Mouse (Mus musculus) embryonic facial prominence, embryonic 14.5 days (tissue): ENCODE data around the gene Bcl2l14. TPM values are rescaled to one million over a fixed set of nuclear protein-coding genes. Genes with fewer than 3 reads are reported as not detected.

Experiments
- ATAC-seq: fragments of 200-750 bp; cut with Nextera tagmentation; 2 replicates; pipeline ENCODE4 v1.8.0; 2017; ENCODE audit warnings: low read depth, moderate number of reproducible peaks, moderate TSS enrichment
- DNase-seq: peaks from one replicate; pipeline ENCODE4 v3.0.0-alpha.2; 2015; ENCODE audit warnings: low spot score
- H3K27ac ChIP-seq: fragments of 300-500 bp; sonication (generic); replicated peaks from 2 replicates; pipeline ENCODE4 v1.5.1; 2014; ENCODE audit warnings: low read depth, mild to moderate bottlenecking, low read length, moderate library complexity
- H3K27me3 ChIP-seq: fragments of 300-500 bp; sonication (generic); replicated peaks from 2 replicates; pipeline ENCODE4 v1.6.1; 2014; ENCODE audit warnings: low read length; ENCODE audit not compliant: control insufficient read depth, insufficient read depth
- H3K36me3 ChIP-seq: fragments of 300-500 bp; sonication (generic); 2 replicates; pipeline ENCODE4 v1.6.1; 2014; ENCODE audit warnings: low read length, mixed read lengths; ENCODE audit not compliant: control insufficient read depth, insufficient read depth
- H3K4me1 ChIP-seq: fragments of 300-500 bp; sonication (generic); 2 replicates; pipeline ENCODE4 v1.6.1; 2014; ENCODE audit warnings: antibody characterized with exemption, low read length; ENCODE audit not compliant: control insufficient read depth, insufficient read depth
- H3K4me2 ChIP-seq: fragments of 300-500 bp; sonication (generic); 2 replicates; pipeline ENCODE4 v1.6.1; 2014; ENCODE audit warnings: low read depth, mild to moderate bottlenecking, low read length, moderate library complexity, mixed read lengths
- H3K4me3 ChIP-seq: fragments of 300-500 bp; sonication (generic); 2 replicates; pipeline ENCODE4 v1.5.1; 2014; ENCODE audit warnings: low read depth, mild to moderate bottlenecking, low read length
- H3K9ac ChIP-seq: fragments of 300-500 bp; sonication (generic); 2 replicates; pipeline ENCODE4 v1.6.1; 2014; ENCODE audit warnings: low read depth, mild to moderate bottlenecking, low read length, moderate library complexity, mixed read lengths
- H3K9me3 ChIP-seq: fragments of 300-500 bp; sonication (generic); 2 replicates; pipeline ENCODE4 v1.6.1; 2016; ENCODE audit warnings: low read length; ENCODE audit not compliant: control insufficient read depth
- WGBS: fragments of 180-500 bp; shearing (Covaris S2); extraction: QIAGEN DNeasy Blood & Tissue Kit; methylation state at CpG from one replicate; pipeline ENCODE4 v1.1.7; 2014; 5-methylcytosine and 5-hydroxymethylcytosine counted together
- polyA plus RNA-seq: library from polyadenylated mRNA; unstranded; fragments of >200 nt; fragmentation: Nextera tagmentation; extraction: Ambion mirVana; gene quantifications from 2 replicates; pipeline ENCODE4 v1.2.1, GENCODE M21; 2014

Bcl2l14 gene
- polyA plus RNA-seq, 1 experiment from 2014 or later: 3.0 TPM

GRCm38 (mm10) chr6:134366366-134367351, 29.5 kb upstream of the Bcl2l14 start:
- Histone ChIP-seq H3K4me2 (no peak overlapping the region; the same call in 1 of the 2 replicates), H3K27me3 (no peaks in the 10 kb centered on the region), H3K4me1 (peaks cover 10% of the 10 kb centered on the region; the same call in 1 of the 2 replicates), H3K36me3 (no peaks in the 10 kb centered on the region), H3K4me3 (no peak overlapping the region), H3K9me3 (no peaks in the 10 kb centered on the region), H3K9ac (no peak overlapping the region), H3K27ac (peak overlapping the region; percentile 1; the same call in 1 of the 2 replicates)
- WGBS: 35% methylated on average over 10 of the region's 10 CpGs
- ATAC-seq: no peak
- peak; percentile 12 for DNase-seq

- 42% methylated on average over 12 of the region's 12 CpGs for WGBS
- Histone ChIP-seq H3K4me3 (no peak overlapping the region), H3K27ac (no peak overlapping the region; the same call in 1 of the 2 replicates), H3K9me3 (no peaks in the 10 kb centered on the region), H3K27me3 (no peaks in the 10 kb centered on the region), H3K4me2 (no peak overlapping the region; the same call in 1 of the 2 replicates), H3K9ac (no peak overlapping the region), H3K36me3 (no peaks in the 10 kb centered on the region), H3K4me1 (peaks cover 10% of the 10 kb centered on the region; the same call in 1 of the 2 replicates)
- DNase-seq (peak; percentile 15), ATAC-seq (no peak)
These were observed 28.5 kb upstream of the Bcl2l14 start for GRCm38 (mm10) chr6:134367366-134368281.

GRCm38 (mm10) chr6:134372946-134373345, 23.2 kb upstream of the Bcl2l14 start:
- Histone ChIP-seq H3K27ac (no peak overlapping the region), H3K36me3 (no peaks in the 10 kb centered on the region), H3K4me1 (no peaks in the 10 kb centered on the region), H3K4me3 (no peak overlapping the region), H3K9ac (no peak overlapping the region), H3K4me2 (no peak overlapping the region), H3K27me3 (no peaks in the 10 kb centered on the region), H3K9me3 (no peaks in the 10 kb centered on the region)
- 68% methylated on average over 2 of the region's 2 CpGs for WGBS
- ATAC-seq (no peak), DNase-seq (no peak)

GRCm38 (mm10) chr6:134377201-134377600, 18.9 kb upstream of the Bcl2l14 start:
- DNase-seq (peak; percentile 55), ATAC-seq (no peak)
- Histone ChIP-seq H3K27me3 (no peaks in the 10 kb centered on the region), H3K9me3 (0 out of 2 replicates have a peak, but pooled peaks cover 4% of the 10 kb centered on the region), H3K4me1 (no peaks in the 10 kb centered on the region), H3K36me3 (no peaks in the 10 kb centered on the region), H3K4me2 (no peak overlapping the region), H3K4me3 (no peak overlapping the region), H3K27ac (no peak overlapping the region), H3K9ac (no peak overlapping the region)
- WGBS: 68% methylated on average over 5 of the region's 5 CpGs

GRCm38 (mm10) chr6:134377856-134378255, 18.3 kb upstream of the Bcl2l14 start:
- Histone ChIP-seq H3K4me3 (no peak overlapping the region), H3K4me2 (no peak overlapping the region), H3K9ac (no peak overlapping the region), H3K27me3 (no peaks in the 10 kb centered on the region), H3K27ac (no peak overlapping the region), H3K9me3 (0 out of 2 replicates have a peak, but pooled peaks cover 4% of the 10 kb centered on the region), H3K4me1 (no peaks in the 10 kb centered on the region), H3K36me3 (no peaks in the 10 kb centered on the region)
- DNase-seq (no peak), ATAC-seq (no peak)
- WGBS: 48% methylated on average over 3 of the region's 3 CpGs

GRCm38 (mm10) chr6:134381462-134381861, 14.7 kb upstream of the Bcl2l14 start:
- 85% methylated on average over 6 of the region's 6 CpGs for WGBS

GRCm38 (mm10) chr6:134385931-134386330, 10.2 kb upstream of the Bcl2l14 start:
- DNase-seq (no peak), ATAC-seq (no peak)
- H3K9me3 ChIP-seq: no peaks in the 10 kb centered on the region
- 80% methylated on average over 6 of the region's 6 CpGs for WGBS
- H3K9ac ChIP-seq: no peak overlapping the region
- H3K4me3 ChIP-seq: no peak overlapping the region
- no peaks in the 10 kb centered on the region for H3K27me3 ChIP-seq
- H3K4me2 ChIP-seq: no peak overlapping the region
- H3K4me1 ChIP-seq: no peaks in the 10 kb centered on the region
- H3K27ac ChIP-seq: no peak overlapping the region
- H3K36me3 ChIP-seq: no peaks in the 10 kb centered on the region

More at GRCm38 (mm10) chr6:134381462-134381861, 14.7 kb upstream of the Bcl2l14 start:
- H3K4me2 ChIP-seq: no peak overlapping the region
- no peaks in the 10 kb centered on the region for H3K27me3 ChIP-seq
- ATAC-seq (no peak), DNase-seq (no peak)
- no peaks in the 10 kb centered on the region for H3K4me1 ChIP-seq
- no peak overlapping the region for H3K9ac ChIP-seq
- H3K36me3 ChIP-seq: no peaks in the 10 kb centered on the region
- H3K9me3 ChIP-seq: 0 out of 2 replicates have a peak, but pooled peaks cover 4% of the 10 kb centered on the region
- H3K4me3 ChIP-seq: no peak overlapping the region
- no peak overlapping the region for H3K27ac ChIP-seq

GRCm38 (mm10) chr6:134387396-134387795, 8.7 kb upstream of the Bcl2l14 start:
- Histone ChIP-seq H3K9ac (no peak overlapping the region), H3K4me3 (no peak overlapping the region), H3K9me3 (no peaks in the 10 kb centered on the region), H3K27ac (no peak overlapping the region), H3K36me3 (no peaks in the 10 kb centered on the region), H3K4me2 (no peak overlapping the region), H3K27me3 (no peaks in the 10 kb centered on the region), H3K4me1 (no peaks in the 10 kb centered on the region)
- DNase-seq (no peak), ATAC-seq (no peak)
- 89% methylated on average over 10 of the region's 10 CpGs for whole genome bisulfite sequencing
